Mouse (Mus musculus) adipocyte (in vitro differentiated cells): Measurements from ENCODE around the gene Stat3.
A peak's percentile ranks its signal among the peaks of the same experiment; 100 is the strongest.

Experiments
- DNase-seq: peaks from one replicate; pipeline ENCODE4 v3.0.0-alpha.2; 2016; ENCODE audit warnings: low spot score

Gene Stat3

DNA sequence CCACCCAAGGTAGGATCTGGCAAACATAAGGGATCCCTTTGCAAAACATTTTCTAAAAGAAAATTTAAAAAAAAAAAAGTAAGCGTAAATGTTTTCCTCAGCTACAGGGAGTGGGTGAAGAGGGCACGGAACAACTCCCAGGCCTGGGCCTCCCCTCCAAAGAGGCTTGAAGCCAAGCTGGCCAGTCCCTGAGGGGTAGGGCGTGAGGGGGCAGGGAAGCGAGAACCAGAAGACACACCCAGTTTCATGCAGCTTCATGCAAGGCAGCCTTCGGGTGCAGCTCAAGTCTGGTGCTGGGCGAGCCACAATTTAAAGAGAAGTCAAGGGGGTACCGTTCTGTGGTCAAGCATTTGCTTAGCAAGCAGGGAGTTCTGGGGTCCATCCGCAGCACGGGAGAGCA is 24.3 kb upstream of the Stat3 start:
- peak; percentile 86 for DNase-seq

DNA sequence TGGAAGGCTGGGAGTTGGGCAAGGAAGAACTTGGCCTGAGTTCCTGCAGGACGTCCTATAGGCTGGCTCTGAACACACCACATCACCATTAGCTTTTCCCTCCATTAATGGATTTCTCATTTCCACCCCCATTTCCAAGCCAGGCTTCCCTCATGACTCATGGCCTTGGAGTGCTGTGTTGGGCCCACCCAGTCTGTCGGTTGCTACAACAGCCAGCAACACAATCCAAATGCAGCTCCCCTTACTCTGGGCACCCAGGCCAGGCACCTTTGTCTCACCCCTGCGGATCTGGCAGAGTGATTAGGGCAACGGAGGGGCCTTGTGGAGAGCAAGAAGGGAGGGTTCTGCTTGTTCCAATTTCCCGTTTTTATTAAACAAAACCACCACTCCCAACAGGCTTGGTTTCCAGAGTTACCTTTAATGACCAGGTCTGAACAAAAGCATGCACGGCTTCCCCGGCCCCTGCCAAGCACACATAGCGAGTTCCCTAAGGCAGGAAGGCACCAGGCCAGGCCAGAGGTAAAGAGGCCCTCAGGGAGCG is 23.1 kb upstream of the Stat3 start:
- peak; percentile 77 for DNase-seq

DNA sequence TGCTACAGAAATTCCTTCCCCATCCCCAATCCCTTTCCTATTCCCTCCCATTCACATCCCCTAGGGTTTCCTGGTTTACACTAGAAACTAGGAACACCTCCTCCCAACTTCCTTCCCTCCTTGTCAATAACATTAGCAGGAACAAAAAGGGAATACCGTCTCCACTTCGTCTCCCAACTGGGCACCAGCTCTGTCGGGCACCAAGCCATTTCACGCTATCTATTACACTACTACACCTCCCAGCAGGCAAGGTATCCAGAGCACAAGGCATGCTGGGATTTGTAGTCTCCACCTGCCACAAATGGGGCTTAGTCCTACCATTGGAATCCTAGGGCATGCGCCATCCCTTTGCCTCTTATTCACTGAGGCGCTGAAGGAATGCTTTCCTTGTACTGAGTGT is 21.2 kb upstream of the Stat3 start:
- DNase-seq = peak; percentile 56

DNA sequence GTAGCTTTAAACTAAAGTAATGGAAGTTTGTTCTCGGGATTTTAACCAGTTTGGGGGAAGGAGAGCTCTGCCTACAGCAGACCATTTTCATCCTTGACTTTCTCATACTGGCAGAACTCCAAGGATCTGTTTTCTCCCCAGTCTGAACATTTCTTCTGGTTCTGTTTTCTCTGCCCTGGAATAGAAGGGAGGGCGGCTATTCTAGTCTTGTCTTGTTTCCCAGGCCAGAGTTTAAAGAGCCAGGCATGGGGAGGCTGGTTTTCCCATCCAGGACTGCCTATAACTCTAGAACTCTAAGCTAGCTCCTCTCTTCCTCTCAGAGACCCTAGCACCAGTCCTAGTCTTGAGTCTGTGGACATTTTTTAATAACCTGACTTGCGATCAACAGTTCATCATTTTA is 20.5 kb upstream of the Stat3 start:
- DNase-seq = peak; percentile 76

DNA sequence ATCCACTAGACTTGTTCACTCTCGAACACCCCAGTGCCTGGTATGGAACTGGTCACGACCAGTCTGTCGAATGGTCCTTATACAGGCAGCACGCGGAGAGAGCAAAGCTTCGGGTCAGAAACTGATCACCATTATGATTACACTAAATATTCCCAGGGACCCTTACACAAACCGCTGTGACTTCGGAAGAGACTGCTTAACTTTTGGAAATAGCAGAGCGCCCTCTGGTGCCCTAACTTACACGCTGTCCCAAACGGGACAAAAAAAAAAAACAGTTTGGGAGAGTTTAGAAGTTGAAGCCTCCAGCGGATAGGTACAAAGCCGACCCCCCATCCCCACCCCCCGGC is 20.1 kb upstream of the Stat3 start:
- peak; percentile 77 for DNase-seq

DNA sequence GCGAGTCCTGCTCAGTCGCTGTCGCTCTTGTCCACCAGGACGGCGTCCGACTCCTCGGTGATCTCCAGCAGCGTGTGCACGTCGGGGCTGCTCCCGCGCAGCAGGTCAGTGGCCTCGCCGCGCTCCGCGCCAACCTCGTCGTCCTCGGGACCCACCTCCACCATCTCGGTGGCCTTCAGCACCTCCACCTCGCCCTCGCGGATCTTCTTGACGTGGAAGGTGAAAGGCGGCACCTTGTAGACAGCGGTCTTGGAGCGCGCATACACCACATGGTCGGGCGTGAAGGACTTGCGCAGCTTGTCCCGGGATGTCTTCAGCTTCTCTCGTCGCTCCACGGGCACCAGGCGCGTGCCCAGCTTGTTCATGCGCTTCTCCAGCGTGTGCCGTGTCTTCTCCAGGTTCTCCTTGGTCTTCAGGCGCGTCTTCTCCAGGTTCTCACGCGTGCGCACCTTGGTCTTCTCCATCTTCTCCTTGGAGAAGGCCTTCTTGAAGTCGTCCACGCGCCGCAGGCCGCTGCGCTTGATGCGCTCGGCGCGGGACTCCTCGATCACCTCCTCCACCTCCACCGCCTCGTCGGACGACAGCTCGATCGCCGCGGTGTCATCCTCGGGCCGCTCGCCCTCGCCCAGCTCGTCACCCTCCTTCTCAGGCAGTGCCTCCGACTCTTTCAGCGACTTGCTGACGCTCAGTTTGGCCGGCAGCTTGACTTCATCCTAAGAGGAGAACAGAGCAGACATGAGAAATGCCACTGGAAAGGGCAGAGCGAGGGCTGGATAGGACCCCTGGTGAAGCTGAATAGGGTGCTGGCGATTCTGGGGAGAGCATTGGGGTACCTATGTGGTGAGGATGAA is 19.5 kb upstream of the Stat3 start:
- DNase-seq = no peak

DNA sequence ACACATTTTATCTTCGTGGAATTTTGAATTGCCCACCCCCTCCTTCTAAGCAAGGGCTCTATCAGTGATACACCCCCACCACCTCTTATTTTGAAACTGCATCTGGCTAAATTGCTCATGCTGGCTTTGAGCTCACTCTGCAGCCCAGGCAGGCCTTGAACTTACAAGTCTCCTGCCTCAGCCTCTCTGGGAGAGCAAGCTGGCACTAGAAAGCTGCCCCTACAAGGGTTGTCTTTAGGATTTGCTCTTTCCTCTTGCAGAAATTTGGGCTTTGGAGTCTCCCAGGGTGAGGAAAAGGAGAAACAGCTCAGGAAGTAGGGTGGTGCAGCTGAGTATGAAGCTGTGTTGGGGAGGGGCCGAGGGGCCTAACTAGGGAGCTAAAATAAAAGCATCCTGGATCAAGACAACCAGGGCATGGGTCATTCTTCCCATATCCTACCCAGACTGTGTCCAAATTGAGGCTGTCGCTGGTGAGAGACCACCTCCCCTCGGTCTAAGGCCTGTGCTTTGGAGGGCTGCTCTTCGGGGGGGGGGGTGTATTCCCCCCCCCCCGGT is 18.7 kb upstream of the Stat3 start:
- no peak for DNase-seq

DNA sequence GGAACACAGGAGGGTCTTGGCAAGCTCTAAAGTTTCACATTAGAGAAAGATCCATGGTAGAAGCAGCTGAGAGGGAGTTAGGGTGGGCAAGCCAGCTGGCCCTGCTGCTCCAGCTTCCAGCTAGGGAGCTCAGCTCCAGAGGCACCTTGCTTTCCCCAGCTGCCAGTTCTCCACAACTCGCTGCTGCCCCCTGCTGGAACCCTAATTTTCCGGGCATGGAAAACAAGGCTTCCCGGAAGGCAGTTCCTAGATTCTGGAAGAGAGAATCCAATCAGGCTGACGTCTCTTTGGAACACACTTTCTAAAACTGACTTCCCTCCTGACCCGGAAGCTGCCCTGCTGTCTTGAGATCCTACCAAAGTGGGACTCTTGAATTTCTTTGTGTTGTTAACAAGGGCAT is 17.9 kb upstream of the Stat3 start:
- DNase-seq = peak; percentile 88

DNA sequence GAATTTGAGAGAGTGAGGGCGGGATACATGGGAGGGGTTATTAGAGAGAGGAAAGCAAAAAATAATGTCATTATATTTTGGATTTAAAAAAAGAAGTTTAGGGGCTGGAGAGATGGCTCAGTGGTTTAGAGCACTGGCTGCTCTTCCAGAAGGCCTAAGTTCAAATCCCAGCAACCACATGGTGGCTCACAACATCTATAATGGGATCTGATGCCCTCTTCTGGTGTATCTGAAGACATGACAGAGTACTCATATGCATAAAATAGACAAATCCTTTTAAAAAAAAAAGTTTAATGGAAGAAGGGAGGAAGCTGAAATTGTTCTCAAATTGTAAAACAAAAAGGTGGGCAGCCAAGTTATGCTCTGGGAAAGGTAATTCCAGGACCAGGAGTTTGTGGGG is 10.2 kb upstream of the Stat3 start:
- no peak for DNase-seq

DNA sequence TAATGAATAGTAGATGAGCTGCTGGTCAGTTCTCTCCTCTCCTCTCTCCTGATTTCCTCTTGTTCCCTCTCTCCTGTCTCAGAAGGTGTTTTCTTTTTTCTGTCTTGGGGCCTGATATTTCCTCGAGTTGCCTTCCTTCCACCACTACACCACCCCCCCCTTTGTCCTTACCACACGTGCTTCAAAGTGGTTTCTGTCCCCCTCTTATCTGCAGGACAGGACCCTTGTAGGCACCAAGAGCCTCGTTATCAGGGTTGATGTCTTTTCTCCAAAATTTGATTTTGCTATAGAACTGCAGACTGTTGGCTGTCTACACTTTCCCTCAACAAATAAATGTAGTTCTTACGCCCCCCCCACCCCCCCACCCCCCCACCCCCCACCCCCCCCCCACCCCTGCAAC is 9.0 kb upstream of the Stat3 start:
- no peak for DNase-seq

DNA sequence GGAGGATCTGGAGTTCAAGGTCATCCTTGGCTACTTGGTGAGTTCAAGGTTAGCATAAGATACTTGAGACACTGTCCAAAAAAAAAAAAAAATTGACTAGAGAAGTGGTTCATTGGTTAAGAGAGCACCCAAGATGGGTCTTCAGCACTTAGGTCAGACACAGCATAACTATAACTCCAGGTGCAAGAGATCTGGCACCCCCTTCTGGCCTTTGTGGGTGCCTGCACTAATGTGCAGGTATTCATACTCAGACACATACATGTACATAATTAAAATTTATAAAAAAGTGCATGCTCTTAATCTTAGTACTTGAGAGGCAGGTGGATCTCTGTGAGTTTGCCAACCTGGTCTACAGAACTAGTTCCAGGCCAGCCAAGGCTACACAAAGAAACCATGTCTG is 8.2 kb upstream of the Stat3 start:
- no peak for DNase-seq

DNA sequence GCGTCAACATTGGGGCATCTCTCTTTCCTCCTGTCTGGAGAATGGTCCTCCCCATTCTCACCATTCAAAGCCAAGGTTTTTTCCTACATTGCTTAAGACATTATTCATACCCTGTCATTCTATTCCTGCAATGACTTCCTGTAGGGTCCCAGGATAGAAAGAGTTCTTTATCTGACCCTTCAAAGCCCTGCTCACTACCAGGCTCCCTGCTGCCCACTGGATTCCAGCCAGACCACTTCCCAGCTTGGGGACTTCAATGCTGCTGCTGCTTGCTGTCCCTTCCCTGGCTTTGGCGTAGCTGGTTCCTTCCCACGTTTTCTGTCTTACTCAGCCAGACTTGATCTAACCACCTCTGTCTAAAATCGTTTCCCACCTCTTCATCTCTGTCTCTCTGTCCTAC is 7.5 kb upstream of the Stat3 start:
- DNase-seq = no peak

DNA sequence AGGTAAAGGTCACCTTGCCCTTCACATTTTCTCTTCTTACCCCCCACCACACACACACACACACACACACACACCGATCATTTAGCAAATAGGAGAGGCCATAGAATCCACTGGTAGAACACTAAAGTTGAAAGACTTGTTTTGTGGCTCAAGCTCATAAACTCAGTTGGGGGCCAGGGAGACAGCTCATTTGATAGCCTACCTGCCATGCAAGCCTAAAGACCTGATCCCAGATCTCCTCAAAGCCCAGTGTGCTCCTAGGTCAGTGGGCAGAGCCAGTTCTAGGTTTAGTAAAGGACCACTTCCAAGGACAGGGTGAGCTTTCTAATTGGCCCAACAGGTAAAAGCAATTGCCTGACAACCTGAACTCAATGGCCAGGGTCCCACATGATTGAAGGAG is 3.0 kb upstream of the Stat3 start:
- DNase-seq = no peak

DNA sequence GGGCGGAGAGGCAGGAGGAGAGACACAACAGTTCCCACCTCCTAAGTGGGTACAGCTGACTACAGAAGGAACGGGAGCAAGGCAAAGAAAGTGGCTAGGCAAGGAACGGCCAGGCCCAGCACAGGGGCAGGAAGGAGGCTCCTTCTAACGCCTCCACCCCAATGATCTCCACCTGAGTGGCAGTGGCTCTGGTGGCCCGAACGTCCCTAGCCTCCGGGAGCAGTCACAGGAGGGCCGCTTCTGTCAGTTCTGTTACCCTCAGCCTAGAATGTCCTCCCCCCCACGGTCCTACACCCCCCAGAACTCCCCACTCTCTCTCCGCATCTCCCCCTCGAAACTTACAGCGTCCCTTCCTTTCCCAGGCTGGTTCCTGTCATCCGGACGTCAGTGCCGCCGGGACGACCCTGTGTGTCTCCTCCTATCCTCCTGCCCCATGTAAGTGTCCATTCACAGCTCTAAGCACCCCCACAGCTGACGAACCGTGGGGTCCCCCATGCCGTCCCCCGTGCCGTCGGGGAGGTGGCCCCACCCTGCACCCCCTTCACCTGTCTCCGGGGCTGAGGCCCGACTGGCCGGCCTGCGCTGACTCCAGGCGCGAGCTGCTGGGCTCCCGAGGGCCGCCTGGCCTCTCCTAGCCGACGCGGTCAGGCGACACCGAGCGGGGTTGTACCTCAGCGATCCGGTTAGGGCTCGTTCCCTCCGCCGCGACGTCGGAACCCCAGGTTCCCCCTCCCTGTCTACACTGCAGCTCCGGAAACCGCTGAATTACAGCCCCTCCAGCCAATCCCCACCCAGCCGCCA is 429 bp downstream of the Stat3 start:
- DNase-seq = peak; percentile 64

DNA sequence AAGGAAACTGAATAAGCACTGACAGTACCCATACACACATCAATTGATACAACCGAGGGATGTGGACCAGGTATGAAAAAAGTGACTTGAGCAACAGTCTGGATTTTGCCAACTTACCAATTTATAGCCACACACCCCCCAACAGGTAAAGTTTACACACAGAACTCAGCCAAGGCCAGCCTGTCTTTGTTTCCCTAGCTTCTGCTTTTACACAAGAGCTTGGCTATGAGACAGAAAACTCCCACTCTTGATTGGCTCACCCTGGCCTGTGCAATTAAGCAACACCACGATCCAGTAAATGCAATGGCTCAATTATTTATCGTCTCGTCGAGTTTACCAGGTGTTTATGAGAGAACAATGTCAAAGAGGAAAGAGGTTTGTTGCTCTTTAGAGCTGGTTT is 1.2 kb downstream of the Stat3 start:
- DNase-seq = peak; percentile 94

DNA sequence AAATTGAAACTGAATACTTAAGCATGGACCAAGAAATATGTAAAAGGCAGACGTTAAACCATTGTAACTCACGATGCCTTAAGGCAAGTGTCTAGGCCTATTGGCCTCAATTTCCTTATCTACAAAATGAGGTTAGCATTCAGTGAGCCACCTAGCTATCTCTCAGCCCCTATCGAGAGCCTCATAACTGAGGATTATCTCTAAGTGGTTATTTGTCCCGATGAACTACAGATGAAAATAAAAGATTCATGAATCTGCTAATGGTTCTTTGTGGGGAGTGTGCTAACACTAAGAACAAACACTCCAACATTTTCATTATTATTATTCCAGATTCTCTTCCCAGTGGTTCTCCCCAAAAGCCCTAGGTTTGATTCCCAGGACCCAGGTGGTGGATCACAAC is 2.0 kb downstream of the Stat3 start:
- no peak for DNase-seq

DNA sequence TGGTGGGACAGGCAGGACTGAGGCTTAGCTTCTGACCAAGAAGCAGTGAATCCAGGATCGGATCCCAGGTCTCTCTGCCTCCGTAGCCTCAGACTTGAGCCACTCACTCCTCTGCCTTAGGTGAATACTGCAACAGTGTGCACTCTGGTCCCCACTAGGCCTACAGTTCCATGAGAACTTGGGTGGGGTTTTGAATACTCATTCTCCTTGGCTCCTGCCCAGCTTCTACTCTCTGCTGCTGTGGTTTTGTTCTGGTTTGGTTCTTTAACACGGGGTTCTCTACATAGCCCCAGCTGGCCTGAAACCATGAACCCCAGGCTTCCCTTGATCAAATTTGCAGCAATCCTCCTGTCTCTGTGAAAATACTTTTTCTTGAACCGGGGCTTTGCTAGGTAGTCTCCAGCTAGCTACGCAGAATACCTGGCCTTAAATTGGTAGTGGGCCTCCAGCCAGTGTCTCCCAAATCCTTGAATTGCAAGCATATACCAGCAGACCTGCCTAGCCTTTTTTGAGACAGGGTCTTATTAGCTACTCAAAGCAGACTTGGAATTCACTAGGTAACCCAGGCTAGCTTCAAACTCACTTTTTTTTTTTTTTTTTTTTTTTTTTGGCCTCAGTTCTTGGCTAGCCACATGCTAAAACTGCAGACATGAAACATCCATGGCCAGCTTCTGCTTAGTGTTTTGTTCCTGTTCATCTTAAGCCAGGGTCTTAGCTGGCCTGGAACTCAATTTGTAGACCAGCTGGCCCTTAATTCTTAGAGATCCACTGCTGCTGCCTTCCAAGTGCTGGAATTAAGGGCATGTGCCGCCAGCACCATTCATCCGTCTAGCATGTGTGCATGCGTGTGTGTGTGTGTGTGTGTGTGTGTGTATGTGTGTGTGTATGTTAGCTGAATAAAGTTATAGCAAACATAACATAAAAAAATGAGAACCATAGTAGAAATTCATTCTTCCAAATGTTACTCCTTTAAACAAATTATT is 3.7 kb downstream of the Stat3 start:
- DNase-seq = no peak

DNA sequence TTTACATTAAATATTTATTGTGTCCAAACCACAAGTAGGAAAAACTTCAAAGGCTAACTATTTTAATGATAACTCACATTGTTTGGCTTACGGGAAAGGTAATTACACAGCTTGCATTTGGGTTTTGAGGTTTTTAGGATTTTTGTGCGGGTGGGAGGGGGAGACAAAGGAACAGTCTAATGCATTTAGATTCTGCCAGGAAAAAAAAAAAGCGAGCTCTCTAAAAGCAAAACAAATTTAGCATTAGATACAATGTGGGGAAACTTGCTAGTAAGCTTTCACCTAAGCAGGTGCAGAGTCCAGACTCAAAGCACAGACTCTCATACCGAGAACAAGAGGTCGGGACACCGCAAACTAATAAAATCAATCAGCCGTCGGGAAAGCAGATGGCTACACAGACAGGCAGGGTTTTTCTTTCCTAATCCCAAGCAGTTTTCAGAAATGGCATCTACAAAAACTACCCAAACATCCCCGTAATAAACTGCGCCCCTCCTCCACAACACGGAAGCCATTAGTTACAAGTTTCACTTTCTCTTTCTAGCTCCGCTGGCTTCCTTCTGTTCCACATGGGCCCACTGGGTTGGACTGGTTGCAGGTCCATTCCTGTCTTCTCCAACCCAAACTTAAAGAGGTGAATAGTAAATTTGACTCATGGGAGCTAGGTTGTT is 8.0 kb downstream of the Stat3 start:
- DNase-seq = peak; percentile 50

DNA sequence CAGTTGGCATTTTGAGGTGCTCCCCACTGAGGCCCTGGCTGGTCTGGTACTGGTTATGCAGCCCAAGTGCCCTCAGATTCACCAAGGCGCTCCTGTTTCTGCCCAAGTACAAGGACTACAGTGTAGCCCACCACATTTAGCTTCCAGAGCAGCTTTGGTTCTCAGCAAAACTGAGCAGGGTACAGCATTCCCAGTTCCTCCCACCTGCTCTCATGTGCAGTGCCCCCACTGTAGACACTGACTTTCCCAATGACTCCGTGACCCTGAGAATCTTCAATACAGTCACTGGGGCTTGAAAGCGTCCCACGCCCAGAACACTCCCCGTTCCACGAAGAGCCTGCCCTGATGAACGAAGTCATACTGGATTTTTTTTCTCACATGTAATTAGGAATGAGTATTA is 8.7 kb downstream of the Stat3 start:
- DNase-seq = no peak

DNA sequence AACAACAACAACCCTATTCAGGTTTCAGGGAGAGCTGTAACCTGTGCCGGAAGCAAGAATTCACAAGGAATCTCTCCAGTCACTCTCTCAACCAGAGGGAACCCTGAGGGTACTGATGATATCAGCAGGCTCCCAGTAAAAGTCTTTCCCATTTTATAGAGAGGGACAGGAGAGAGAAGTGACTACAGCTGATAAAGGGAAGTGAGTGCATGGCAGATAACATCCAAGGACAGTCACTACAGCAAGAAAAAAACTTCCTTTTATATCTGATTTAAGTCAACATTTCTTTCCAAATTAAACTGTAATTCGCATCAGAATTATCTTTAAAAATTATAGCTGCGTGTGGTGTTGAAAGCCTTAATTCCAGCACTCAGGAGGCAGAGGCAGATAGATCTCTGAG is 12.0 kb downstream of the Stat3 start:
- DNase-seq = no peak

DNA sequence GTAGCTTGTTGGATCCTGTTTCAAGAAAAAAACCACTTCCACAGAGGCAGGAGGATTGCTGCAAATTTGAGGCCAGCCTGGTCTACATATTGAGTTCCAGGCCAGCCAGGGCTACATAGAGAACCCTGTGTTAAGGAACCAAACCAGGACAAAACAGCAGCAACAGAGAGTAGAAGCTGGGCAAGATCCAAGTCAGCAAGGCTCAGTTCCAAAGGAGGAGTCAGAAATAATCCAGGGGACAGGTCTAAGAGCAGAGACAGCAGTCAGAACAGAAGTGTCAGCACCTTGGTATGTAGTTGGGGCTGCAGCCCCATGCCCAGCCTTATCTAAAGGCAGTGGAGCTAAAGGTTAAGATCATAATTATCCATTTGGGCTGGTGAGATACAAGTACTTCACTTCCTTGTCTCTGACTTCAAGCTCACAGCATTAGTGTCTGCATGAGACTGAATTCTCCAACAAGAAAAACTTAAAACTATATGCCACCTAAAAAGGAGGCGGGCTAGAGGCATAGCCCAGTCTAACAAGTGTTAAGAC is 14.9 kb downstream of the Stat3 start:
- peak; percentile 64 for DNase-seq
